Mouse (Mus musculus): ENCODE results near the gene Lpp. TPM values are rescaled to one million over a fixed set of nuclear protein-coding genes. Genes with fewer than 3 reads are reported as not detected.

The Lpp gene
- total and polyA plus RNA-seq, 3 experiments, result 0.16 TPM; not detected in 2

DNA sequence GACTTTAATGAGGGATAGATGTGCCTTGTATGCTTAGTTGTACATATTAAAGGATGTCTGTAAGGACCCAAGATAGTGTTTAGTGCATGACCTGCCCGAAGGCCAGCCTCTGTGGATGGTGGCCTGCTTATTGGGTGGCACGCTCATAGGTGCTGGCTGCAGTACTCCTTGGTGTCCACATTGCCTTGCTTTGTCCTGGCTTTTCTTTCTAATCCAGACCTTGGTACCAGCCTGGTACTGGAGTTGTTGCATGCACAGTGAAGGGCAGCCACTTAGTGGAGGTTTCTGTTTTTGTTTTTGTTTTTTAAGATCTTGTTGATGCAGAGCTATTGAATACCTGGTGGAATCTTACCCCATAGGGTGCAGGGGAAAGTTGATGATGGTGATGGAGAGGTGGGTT, 112.9 kb downstream of the Lpp start:
- Histone ChIP-seq H3K27me3 (ENCODE audit: insufficient read depth, low read length) (no peaks in the 10 kb centered on the region), H3K9me3 (replicated peaks) (peaks cover 25% of the 10 kb centered on the region), H3K4me1 (ENCODE audit: insufficient read depth, low read depth, low read length) (no peaks in the 10 kb centered on the region), H3K4me3 (ENCODE audit: low read depth, low read length) (no peak overlapping the region), H3K36me3 (replicated peaks) (no peaks in the 10 kb centered on the region)
- DNase-seq (ENCODE audit: low spot score), result no peak
- no peak for ATAC-seq (ENCODE audit: extremely low read depth, insufficient number of reproducible peaks, low FRiP score, poor library complexity, severe bottlenecking)
- no peak for TF ChIP-seq CTCF (IDR thresholded peaks at IDR 0.05; ENCODE audit: low read depth, low read length)
- TF ChIP-seq TAL1 (conservative IDR thresholded peaks at IDR 0.05; ENCODE audit: low read depth, low read length), result no peak
- TF ChIP-seq GATA1 (IDR thresholded peaks at IDR 0.05; ENCODE audit: borderline replicate concordance, low read length), result no peak
- TF ChIP-seq POLR2AphosphoS5 (IDR thresholded peaks at IDR 0.05; ENCODE audit: insufficient replicate concordance, low read depth, low read length), result no peak
- no peak for TF ChIP-seq GATA2 (IDR thresholded peaks at IDR 0.05; ENCODE audit: borderline replicate concordance, low read depth, low read length)

DNA sequence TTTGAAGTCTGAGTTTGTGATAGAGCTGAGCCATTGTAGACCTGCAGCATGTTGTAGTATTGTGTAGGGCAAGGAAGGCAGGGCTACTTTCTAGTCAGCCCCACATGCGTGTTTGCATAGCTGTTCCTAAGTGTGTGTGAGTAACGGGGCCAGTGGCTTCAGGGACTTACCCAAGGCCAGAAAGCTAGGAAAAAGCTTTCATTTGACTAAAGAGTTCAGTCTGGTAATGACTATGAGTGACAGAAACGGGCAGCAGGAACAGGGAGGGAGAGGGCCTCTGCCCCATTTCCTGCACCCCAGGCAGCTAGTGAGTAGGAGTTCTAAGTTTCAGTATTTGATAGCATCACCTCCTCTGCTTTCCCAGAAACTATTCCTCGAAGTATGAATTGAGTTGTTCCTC, 113.4 kb downstream of the Lpp start:
- TF ChIP-seq POLR2AphosphoS5 (IDR thresholded peaks at IDR 0.05; ENCODE audit: insufficient replicate concordance, low read depth, low read length) (no peak), GATA2 (IDR thresholded peaks at IDR 0.05; ENCODE audit: borderline replicate concordance, low read depth, low read length) (no peak), TAL1 (conservative IDR thresholded peaks at IDR 0.05; ENCODE audit: low read depth, low read length) (no peak), CTCF (IDR thresholded peaks at IDR 0.05; ENCODE audit: low read depth, low read length) (no peak), GATA1 (IDR thresholded peaks at IDR 0.05; ENCODE audit: borderline replicate concordance, low read length) (no peak)
- Histone ChIP-seq H3K9me3 (replicated peaks) (peaks cover 21% of the 10 kb centered on the region), H3K4me1 (ENCODE audit: insufficient read depth, low read depth, low read length) (no peaks in the 10 kb centered on the region), H3K4me3 (ENCODE audit: low read depth, low read length) (no peak overlapping the region), H3K27me3 (ENCODE audit: insufficient read depth, low read length) (no peaks in the 10 kb centered on the region), H3K36me3 (replicated peaks) (no peaks in the 10 kb centered on the region)
- no peak for DNase-seq (ENCODE audit: low spot score)
- no peak for ATAC-seq (ENCODE audit: extremely low read depth, insufficient number of reproducible peaks, low FRiP score, poor library complexity, severe bottlenecking)

DNA sequence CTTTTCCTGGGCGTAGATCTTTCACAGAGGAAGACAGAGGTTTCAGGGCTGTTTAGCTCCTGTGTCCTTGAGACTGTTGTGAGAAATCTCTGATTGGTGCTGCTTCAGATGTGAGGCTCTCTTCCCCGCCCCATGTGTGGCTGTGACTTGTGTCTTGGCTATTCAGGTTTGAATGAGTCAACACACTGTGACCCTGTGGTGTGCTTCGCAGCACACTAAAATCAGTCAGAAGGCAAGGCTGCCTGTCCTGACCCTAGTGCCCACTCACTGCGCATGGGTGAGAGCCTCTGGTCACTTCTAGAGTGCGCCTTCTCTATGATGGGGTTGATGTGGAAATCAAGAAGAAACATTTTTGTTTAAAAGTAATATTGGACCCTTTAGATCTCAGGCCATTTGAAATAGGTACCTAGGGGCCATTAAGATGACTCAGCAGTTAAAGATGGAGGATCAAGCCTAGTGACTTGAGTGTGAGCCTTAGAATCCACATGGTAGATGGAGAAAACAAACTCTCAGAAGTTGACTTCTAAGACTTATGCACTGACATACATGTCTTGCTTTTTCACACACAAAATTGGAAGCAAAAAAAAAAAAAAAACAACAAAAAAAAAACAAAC, 114.7 kb downstream of the Lpp start:
- Histone ChIP-seq H3K27me3 (ENCODE audit: insufficient read depth, low read length) (no peaks in the 10 kb centered on the region), H3K36me3 (replicated peaks) (no peaks in the 10 kb centered on the region), H3K4me1 (ENCODE audit: insufficient read depth, low read depth, low read length) (no peaks in the 10 kb centered on the region), H3K4me3 (ENCODE audit: low read depth, low read length) (no peak overlapping the region), H3K9me3 (replicated peaks) (peaks cover 18% of the 10 kb centered on the region)
- no peak for DNase-seq (ENCODE audit: low spot score)
- no peak for ATAC-seq (ENCODE audit: extremely low read depth, insufficient number of reproducible peaks, low FRiP score, poor library complexity, severe bottlenecking)
- no peak for TF ChIP-seq GATA2 (IDR thresholded peaks at IDR 0.05; ENCODE audit: borderline replicate concordance, low read depth, low read length)
- no peak for TF ChIP-seq GATA1 (IDR thresholded peaks at IDR 0.05; ENCODE audit: borderline replicate concordance, low read length)
- TF ChIP-seq POLR2AphosphoS5 (IDR thresholded peaks at IDR 0.05; ENCODE audit: insufficient replicate concordance, low read depth, low read length), result no peak
- no peak for TF ChIP-seq TAL1 (conservative IDR thresholded peaks at IDR 0.05; ENCODE audit: low read depth, low read length)
- TF ChIP-seq CTCF (IDR thresholded peaks at IDR 0.05; ENCODE audit: low read depth, low read length), result no peak

- peaks cover 19% of the 10 kb centered on the region for H3K9me3 ChIP-seq (replicated peaks)
- H3K36me3 ChIP-seq (replicated peaks), result no peaks in the 10 kb centered on the region
- no peaks in the 10 kb centered on the region for H3K27me3 ChIP-seq (ENCODE audit: insufficient read depth, low read length)
- no peaks in the 10 kb centered on the region for H3K4me1 ChIP-seq (ENCODE audit: insufficient read depth, low read depth, low read length)
- ATAC-seq (ENCODE audit: extremely low read depth, insufficient number of reproducible peaks, low FRiP score, poor library complexity, severe bottlenecking) (no peak), DNase-seq (ENCODE audit: low spot score) (no peak)
- H3K4me3 ChIP-seq (ENCODE audit: low read depth, low read length), result no peak overlapping the region
- TF ChIP-seq GATA2 (IDR thresholded peaks at IDR 0.05; ENCODE audit: borderline replicate concordance, low read depth, low read length) (no peak), TAL1 (conservative IDR thresholded peaks at IDR 0.05; ENCODE audit: low read depth, low read length) (no peak), GATA1 (IDR thresholded peaks at IDR 0.05; ENCODE audit: borderline replicate concordance, low read length) (no peak), POLR2AphosphoS5 (IDR thresholded peaks at IDR 0.05; ENCODE audit: insufficient replicate concordance, low read depth, low read length) (no peak), CTCF (IDR thresholded peaks at IDR 0.05; ENCODE audit: low read depth, low read length) (no peak)
Measured at GRCm38 (mm10) chr16:24509100-24509812, 115.9 kb downstream of the Lpp start.

DNA sequence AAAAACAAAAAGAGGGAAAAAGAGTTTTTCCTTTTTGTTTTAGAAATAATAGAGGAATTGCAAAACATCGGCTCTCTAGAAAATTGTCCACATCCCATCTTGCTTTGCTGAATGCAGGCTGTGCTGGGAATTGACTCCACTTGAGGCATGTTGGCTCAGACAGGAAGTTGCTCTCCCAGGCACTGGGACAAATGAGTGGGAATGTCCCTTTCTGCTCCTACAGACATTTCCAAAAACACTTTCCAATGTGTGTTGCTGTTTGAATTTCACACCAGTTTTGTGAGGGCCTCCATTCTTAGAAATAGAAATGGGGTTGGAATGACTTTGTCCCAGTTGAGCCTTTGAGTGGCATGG, 116.5 kb downstream of the Lpp start:
- peaks cover 15% of the 10 kb centered on the region for H3K9me3 ChIP-seq (replicated peaks)
- H3K4me1 ChIP-seq (ENCODE audit: insufficient read depth, low read depth, low read length), result no peaks in the 10 kb centered on the region
- H3K27me3 ChIP-seq (ENCODE audit: insufficient read depth, low read length), result no peaks in the 10 kb centered on the region
- ATAC-seq (ENCODE audit: extremely low read depth, insufficient number of reproducible peaks, low FRiP score, poor library complexity, severe bottlenecking) (no peak), DNase-seq (ENCODE audit: low spot score) (no peak)
- no peak overlapping the region for H3K4me3 ChIP-seq (ENCODE audit: low read depth, low read length)
- no peaks in the 10 kb centered on the region for H3K36me3 ChIP-seq (replicated peaks)
- TF ChIP-seq CTCF (IDR thresholded peaks at IDR 0.05; ENCODE audit: low read depth, low read length) (no peak), TAL1 (conservative IDR thresholded peaks at IDR 0.05; ENCODE audit: low read depth, low read length) (no peak), GATA2 (IDR thresholded peaks at IDR 0.05; ENCODE audit: borderline replicate concordance, low read depth, low read length) (no peak), POLR2AphosphoS5 (IDR thresholded peaks at IDR 0.05; ENCODE audit: insufficient replicate concordance, low read depth, low read length) (no peak), GATA1 (IDR thresholded peaks at IDR 0.05; ENCODE audit: borderline replicate concordance, low read length) (no peak)

DNA sequence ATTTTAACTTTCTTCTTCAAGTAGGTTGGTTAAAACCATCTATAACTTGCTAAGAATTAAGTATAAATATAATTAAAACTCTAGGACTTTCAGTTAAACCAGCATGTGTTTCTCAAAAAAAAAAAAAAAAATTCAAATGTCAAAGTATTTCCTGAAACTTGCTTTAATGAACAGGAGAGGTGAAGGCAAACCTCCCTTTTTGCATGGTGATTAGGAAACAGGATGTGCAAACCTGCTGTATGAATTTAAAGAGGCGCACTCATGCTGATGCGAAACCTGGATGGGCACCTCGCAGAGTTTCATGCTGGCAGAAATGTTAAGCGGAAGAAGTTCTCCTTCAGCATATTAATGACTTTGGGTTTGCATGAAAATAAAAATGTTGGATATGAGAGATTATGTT, 119.9 kb downstream of the Lpp start:
- H3K4me1 ChIP-seq (ENCODE audit: insufficient read depth, low read depth, low read length), result no peaks in the 10 kb centered on the region
- no peaks in the 10 kb centered on the region for H3K36me3 ChIP-seq (replicated peaks)
- TF ChIP-seq TAL1 (conservative IDR thresholded peaks at IDR 0.05; ENCODE audit: low read depth, low read length) (no peak), CTCF (IDR thresholded peaks at IDR 0.05; ENCODE audit: low read depth, low read length) (no peak), GATA2 (IDR thresholded peaks at IDR 0.05; ENCODE audit: borderline replicate concordance, low read depth, low read length) (no peak), GATA1 (IDR thresholded peaks at IDR 0.05; ENCODE audit: borderline replicate concordance, low read length) (no peak), POLR2AphosphoS5 (IDR thresholded peaks at IDR 0.05; ENCODE audit: insufficient replicate concordance, low read depth, low read length) (no peak)
- no peak for DNase-seq (ENCODE audit: low spot score)
- H3K4me3 ChIP-seq (ENCODE audit: low read depth, low read length), result no peak overlapping the region
- ATAC-seq (ENCODE audit: extremely low read depth, insufficient number of reproducible peaks, low FRiP score, poor library complexity, severe bottlenecking), result no peak
- no peaks in the 10 kb centered on the region for H3K27me3 ChIP-seq (ENCODE audit: insufficient read depth, low read length)
- H3K9me3 ChIP-seq (replicated peaks), result peaks cover 22% of the 10 kb centered on the region
